Mouse (Mus musculus) myocyte (in vitro differentiated cells): Measurements from ENCODE around the gene Map4k5. TPM values are rescaled to one million over a fixed set of nuclear protein-coding genes. Genes with fewer than 3 reads are reported as not detected.

Experiments used
- H3K27me3 ChIP-seq: one replicate; pipeline ENCODE4 v1.6.1; 2011; ENCODE audit not compliant: control insufficient read depth, insufficient read depth, insufficient read length
- H3K36me3 ChIP-seq: one replicate; pipeline ENCODE4 v1.6.1; 2011; ENCODE audit not compliant: control insufficient read depth, insufficient read depth
- H3K4me2 ChIP-seq: one replicate; pipeline ENCODE4 v1.6.1; 2011; ENCODE audit warnings: low read depth, control low read depth
- H3K4me3 ChIP-seq: one replicate; pipeline ENCODE4 v1.5.1; 2011; ENCODE audit warnings: mild to moderate bottlenecking, control low read depth, moderate library complexity
- H3K79me2 ChIP-seq: one replicate; pipeline ENCODE4 v1.6.1; 2011; ENCODE audit not compliant: control insufficient read depth, insufficient read depth
- H3ac ChIP-seq: one replicate; pipeline ENCODE4 v1.6.1; 2011; ENCODE audit not compliant: control insufficient read depth, insufficient read length
- CEBPB ChIP-seq: IDR thresholded peaks from 2 replicates; pipeline ENCODE4 v1.6.1; 2011; ENCODE audit warnings: mild to moderate bottlenecking, moderate library complexity; ENCODE audit not compliant: poor library complexity, insufficient read depth, severe bottlenecking
- E2F4 ChIP-seq: IDR thresholded peaks from one replicate; pipeline ENCODE4 v1.6.1; 2011; ENCODE audit warnings: mild to moderate bottlenecking, control low read depth, moderate library complexity; ENCODE audit not compliant: insufficient read depth
- MAX ChIP-seq: IDR thresholded peaks from one replicate; pipeline ENCODE4 v1.6.1; 2011; ENCODE audit warnings: low read depth, mild to moderate bottlenecking, control low read depth
- MYOD1 ChIP-seq, 3 experiments: IDR thresholded peaks; one replicate each; pipeline ENCODE4 v1.6.1; 2011; ENCODE audit warnings: control low read depth in 2 of 3, low read depth in 2 of 3, mild to moderate bottlenecking in 2 of 3, moderate library complexity in 1 of 3; ENCODE audit not compliant: insufficient read length in 2 of 3, control insufficient read depth in 1 of 3
- MYOG ChIP-seq, 3 experiments: IDR thresholded peaks; one replicate each; pipeline ENCODE4 v1.6.1; 2011; ENCODE audit warnings: control low read depth in 2 of 3, low read depth in 2 of 3, mild to moderate bottlenecking in 2 of 3; ENCODE audit not compliant: insufficient read length in 2 of 3, control insufficient read depth in 1 of 3, insufficient read depth in 1 of 3
- POLR2A ChIP-seq: IDR thresholded peaks from one replicate; pipeline ENCODE4 v1.6.1; 2011; ENCODE audit warnings: low read depth, mild to moderate bottlenecking, control low read depth, moderate library complexity; ENCODE audit not compliant: insufficient read length
- POLR2AphosphoS2 ChIP-seq: IDR thresholded peaks from one replicate; pipeline ENCODE4 v1.6.1; 2011; ENCODE audit warnings: low read depth, control low read depth; ENCODE audit not compliant: insufficient read length
- REST ChIP-seq: IDR thresholded peaks from one replicate; pipeline ENCODE4 v1.6.1; 2011; ENCODE audit warnings: mild to moderate bottlenecking, control low read depth, moderate library complexity; ENCODE audit not compliant: insufficient read depth, insufficient read length
- SRF ChIP-seq: IDR thresholded peaks from one replicate; pipeline ENCODE4 v1.6.1; 2011; ENCODE audit warnings: low read depth; ENCODE audit not compliant: control insufficient read depth, insufficient read length
- TCF12 ChIP-seq: IDR thresholded peaks from one replicate; pipeline ENCODE4 v1.6.1; 2011; ENCODE audit warnings: mild to moderate bottlenecking, control low read depth; ENCODE audit not compliant: poor library complexity, insufficient read depth, severe bottlenecking
- TCF3 ChIP-seq: IDR thresholded peaks from one replicate; pipeline ENCODE4 v1.6.1; 2011; ENCODE audit warnings: low read depth, control low read depth; ENCODE audit not compliant: insufficient read length
- USF1 ChIP-seq: IDR thresholded peaks from one replicate; pipeline ENCODE4 v1.6.1; 2011; ENCODE audit warnings: low read depth, mild to moderate bottlenecking, control low read depth, moderate library complexity
- polyA plus RNA-seq: library from polyadenylated mRNA; unstranded; fragments of >200 nt; fragmentation: generic; extraction: Trizol; gene quantifications from one replicate; pipeline ENCODE4 v1.2.1, GENCODE M21; 2012; ENCODE audit warnings: missing spikeins

The Map4k5 gene
- polyA plus RNA-seq, 1 experiment = 6.1 TPM

GRCm38 (mm10) chr12:69814272-69814671, 78.7 kb downstream of the Map4k5 start:
- Histone ChIP-seq H3ac (no peak overlapping the region), H3K4me3 (no peak overlapping the region), H3K27me3 (no peaks in the 10 kb centered on the region), H3K4me2 (no peak overlapping the region), H3K36me3 (peaks cover 22% of the 10 kb centered on the region), H3K79me2 (no peaks in the 10 kb centered on the region)
- no peak for TF ChIP-seq USF1
- TF ChIP-seq POLR2AphosphoS2 = no peak
- no peak for TF ChIP-seq MYOD1 (IDR thresholded peaks at IDR 0.05; ENCODE audit: control insufficient read depth in 1 of 3, insufficient read length in 2 of 3, low read depth in 2 of 3)
- no peak for TF ChIP-seq MAX
- TF ChIP-seq POLR2A = no peak
- TF ChIP-seq TCF3 = no peak
- no peak for TF ChIP-seq CEBPB
- no peak for TF ChIP-seq SRF

GRCm38 (mm10) chr12:69813596-69813995, 79.4 kb downstream of the Map4k5 start:
- H3ac ChIP-seq = no peak overlapping the region
- H3K36me3 ChIP-seq = peaks cover 22% of the 10 kb centered on the region
- no peaks in the 10 kb centered on the region for H3K79me2 ChIP-seq
- H3K4me2 ChIP-seq = no peak overlapping the region
- TF ChIP-seq USF1 = no peak
- no peak for TF ChIP-seq E2F4
- TF ChIP-seq TCF3 = no peak
- no peak for TF ChIP-seq SRF
- TF ChIP-seq TCF12 = no peak
- no peak for TF ChIP-seq CEBPB
- no peak for TF ChIP-seq MAX
- TF ChIP-seq MYOD1 (IDR thresholded peaks at IDR 0.05; ENCODE audit: control insufficient read depth in 1 of 3, insufficient read length in 2 of 3, low read depth in 2 of 3) = no peak
- no peak for TF ChIP-seq POLR2A
- no peaks in the 10 kb centered on the region for H3K27me3 ChIP-seq
- H3K4me3 ChIP-seq = no peak overlapping the region

- Histone ChIP-seq H3K79me2 (no peaks in the 10 kb centered on the region), H3K36me3 (peaks cover 22% of the 10 kb centered on the region), H3K4me2 (no peak overlapping the region), H3ac (no peak overlapping the region), H3K27me3 (no peaks in the 10 kb centered on the region), H3K4me3 (no peak overlapping the region)
- TF ChIP-seq MYOD1 (IDR thresholded peaks at IDR 0.05; ENCODE audit: control insufficient read depth in 1 of 3, insufficient read length in 2 of 3, low read depth in 2 of 3) (no peak), MAX (no peak), MYOG (IDR thresholded peaks at IDR 0.05; ENCODE audit: control insufficient read depth in 1 of 3, insufficient read depth in 1 of 3, insufficient read length in 2 of 3, low read depth in 2 of 3) (no peak), TCF12 (no peak), CEBPB (no peak), POLR2AphosphoS2 (no peak), TCF3 (no peak), POLR2A (no peak), USF1 (no peak), E2F4 (no peak), REST (no peak), SRF (no peak)
Measured at GRCm38 (mm10) chr12:69812986-69813385, 80.0 kb downstream of the Map4k5 start.

- Histone ChIP-seq H3K27me3 (no peaks in the 10 kb centered on the region), H3K36me3 (peaks cover 18% of the 10 kb centered on the region), H3K4me3 (no peak overlapping the region), H3ac (no peak overlapping the region), H3K4me2 (no peak overlapping the region), H3K79me2 (no peaks in the 10 kb centered on the region)
- TF ChIP-seq POLR2AphosphoS2 (no peak), E2F4 (no peak), POLR2A (no peak), TCF3 (no peak), MYOG (IDR thresholded peaks at IDR 0.05; ENCODE audit: control insufficient read depth in 1 of 3, insufficient read depth in 1 of 3, insufficient read length in 2 of 3, low read depth in 2 of 3) (no peak), CEBPB (no peak), MAX (no peak), REST (no peak), USF1 (no peak), SRF (no peak), TCF12 (no peak), MYOD1 (IDR thresholded peaks at IDR 0.05; ENCODE audit: control insufficient read depth in 1 of 3, insufficient read length in 2 of 3, low read depth in 2 of 3) (no peak)
Measured at GRCm38 (mm10) chr12:69811976-69812375, 81.0 kb downstream of the Map4k5 start.

- Histone ChIP-seq H3K4me3 (no peak overlapping the region), H3ac (no peak overlapping the region), H3K36me3 (peaks cover 11% of the 10 kb centered on the region), H3K79me2 (no peaks in the 10 kb centered on the region), H3K27me3 (no peaks in the 10 kb centered on the region), H3K4me2 (no peak overlapping the region)
- TF ChIP-seq MAX (no peak), POLR2A (no peak), E2F4 (no peak), CEBPB (no peak), SRF (no peak), MYOG (IDR thresholded peaks at IDR 0.05; ENCODE audit: control insufficient read depth in 1 of 3, insufficient read depth in 1 of 3, insufficient read length in 2 of 3, low read depth in 2 of 3) (no peak), MYOD1 (IDR thresholded peaks at IDR 0.05; ENCODE audit: control insufficient read depth in 1 of 3, insufficient read length in 2 of 3, low read depth in 2 of 3) (no peak), TCF3 (no peak), REST (no peak), USF1 (no peak), POLR2AphosphoS2 (no peak), TCF12 (no peak)
Measured at GRCm38 (mm10) chr12:69809439-69809838, 83.6 kb downstream of the Map4k5 start.
